Mouse (Mus musculus): Measurements from ENCODE around the gene Ier5l.

- TF ChIP-seq GATA1 (IDR thresholded peaks at IDR 0.05; ENCODE audit: borderline replicate concordance, low read length) (no peak), FLI1 (IDR thresholded peaks at IDR 0.05; ENCODE audit: low read length) (no peak)
These were observed 20.4 kb downstream of the Ier5l start for GRCm38 (mm10) chr2:30453570-30453969.
